Mouse (Mus musculus) gastrocnemius, adult 8-10 months (tissue): ENCODE measurements around the gene Sgpl1. TPM values are rescaled to one million over a fixed set of nuclear protein-coding genes. Genes with fewer than 3 reads are reported as not detected.

Source experiments
- DNase-seq, 2 experiments: peaks; one replicate each; pipeline ENCODE4 v3.0.0; 2022; ENCODE audit warnings: low spot score in 2 of 2
- total RNA-seq, 4 experiments: library from RNA; stranded (reverse); gene quantifications; 2 replicates each; pipeline ENCODE4 v1.2.4; 2022

Sgpl1 gene
- total RNA-seq, 4 experiments from 2014 or later, result 3.5 to 6.4 (median 5.5) TPM

GRCm38 (mm10) chr10:61088468-61088867 lies 59.0 kb downstream of the Sgpl1 start:
- no peak for DNase-seq

- no peak for DNase-seq
Measured at GRCm38 (mm10) chr10:61086502-61086901, 61.0 kb downstream of the Sgpl1 start.

GRCm38 (mm10) chr10:61085364-61085763 lies 62.1 kb downstream of the Sgpl1 start:
- DNase-seq, result no peak

- no peak for DNase-seq
Measured at GRCm38 (mm10) chr10:61080931-61081255, 66.6 kb downstream of the Sgpl1 start.

GRCm38 (mm10) chr10:61080227-61080930 lies 67.1 kb downstream of the Sgpl1 start:
- DNase-seq, result no peak

GRCm38 (mm10) chr10:61075607-61076006 lies 71.9 kb downstream of the Sgpl1 start:
- no peak for DNase-seq

GRCm38 (mm10) chr10:61074643-61075042 lies 72.9 kb downstream of the Sgpl1 start:
- no peak for DNase-seq

GRCm38 (mm10) chr10:61072324-61072723 lies 75.2 kb downstream of the Sgpl1 start:
- DNase-seq, result peak; percentile 18 to 20

GRCm38 (mm10) chr10:61069248-61069647 lies 78.3 kb downstream of the Sgpl1 start:
- no peak for DNase-seq

GRCm38 (mm10) chr10:61068436-61069192 lies 78.9 kb downstream of the Sgpl1 start:
- DNase-seq, result peak in 1 of 2 experiments; percentile 6

- no peak for DNase-seq
Measured at GRCm38 (mm10) chr10:61065287-61066005, 82.1 kb downstream of the Sgpl1 start.

GRCm38 (mm10) chr10:61064635-61065034 lies 82.9 kb downstream of the Sgpl1 start:
- no peak for DNase-seq

GRCm38 (mm10) chr10:61063271-61063864 lies 84.1 kb downstream of the Sgpl1 start:
- no peak for DNase-seq

- DNase-seq, result no peak
Measured at GRCm38 (mm10) chr10:61059543-61060110, 87.9 kb downstream of the Sgpl1 start.

- no peak for DNase-seq
Measured at GRCm38 (mm10) chr10:61059101-61059500, 88.4 kb downstream of the Sgpl1 start.

- no peak for DNase-seq
Measured at GRCm38 (mm10) chr10:61056661-61057060, 90.8 kb downstream of the Sgpl1 start.

- peak; percentile 18 to 29 for DNase-seq
Measured at GRCm38 (mm10) chr10:61051993-61052613, 95.4 kb downstream of the Sgpl1 start.
